Mouse (Mus musculus) forebrain, embryonic 12.5 days (tissue): ENCODE data around the gene Dnajc30. TPM values are rescaled to one million over a fixed set of nuclear protein-coding genes. Genes with fewer than 3 reads are reported as not detected.
"Not testable (repeated sequence)": the region's sequence is repeated elsewhere in the genome, so short reads cannot be mapped to it uniquely, and the experiment has no call there.

ENCODE experiments used
- ATAC-seq: fragments of 200-750 bp; cut with Nextera tagmentation; 2 replicates; pipeline ENCODE4 v1.8.0; 2017; ENCODE audit warnings: moderate TSS enrichment; ENCODE audit not compliant: low FRiP score
- H3K27ac ChIP-seq: fragments of 300-500 bp; sonication (generic); 2 replicates; pipeline ENCODE4 v1.5.1; 2016; ENCODE audit warnings: mild to moderate bottlenecking
- H3K27me3 ChIP-seq: fragments of 300-500 bp; sonication (generic); 2 replicates; pipeline ENCODE4 v1.6.1; 2016; ENCODE audit warnings: mild to moderate bottlenecking
- H3K36me3 ChIP-seq: fragments of 300-500 bp; sonication (generic); replicated peaks from 2 replicates; pipeline ENCODE4 v1.6.1; 2016; ENCODE audit warnings: mild to moderate bottlenecking
- H3K4me1 ChIP-seq: fragments of 300-500 bp; sonication (generic); 2 replicates; pipeline ENCODE4 v1.6.1; 2016
- H3K4me2 ChIP-seq: fragments of 300-500 bp; sonication (generic); 2 replicates; pipeline ENCODE4 v1.6.1; 2016; ENCODE audit warnings: mild to moderate bottlenecking, moderate library complexity
- H3K4me3 ChIP-seq: fragments of 300-500 bp; sonication (generic); replicated peaks from 2 replicates; pipeline ENCODE4 v1.5.1; 2016; ENCODE audit warnings: mild to moderate bottlenecking
- H3K9ac ChIP-seq: fragments of 300-500 bp; sonication (generic); 2 replicates; pipeline ENCODE4 v1.6.1; 2016; ENCODE audit warnings: mild to moderate bottlenecking
- H3K9me3 ChIP-seq: fragments of 300-500 bp; sonication (generic); 2 replicates; pipeline ENCODE4 v1.6.1; 2016
- WGBS: fragments of 180-500 bp; shearing (Covaris S2); methylation state at CpG from one replicate; pipeline ENCODE4 v1.1.7; 2016; 5-methylcytosine and 5-hydroxymethylcytosine counted together
- polyA plus RNA-seq: library from polyadenylated mRNA; unstranded; fragments of >200 nt; fragmentation: Nextera tagmentation; extraction: Ambion mirVana; gene quantifications from 2 replicates; pipeline ENCODE4 v1.2.1, GENCODE M21; 2016

The Dnajc30 gene
- polyA plus RNA-seq, 1 experiment from 2014 or later: 27.9 TPM

GRCm38 (mm10) chr5:135035608-135036359 is 28.2 kb upstream of the Dnajc30 start:
- no peak overlapping the region for H3K9ac ChIP-seq
- H3K4me1 ChIP-seq: peaks cover 4% of the 10 kb centered on the region
- no peaks in the 10 kb centered on the region for H3K9me3 ChIP-seq
- peaks cover 4% of the 10 kb centered on the region; the same call in 1 of the 2 replicates for H3K36me3 ChIP-seq
- ATAC-seq: no peak
- H3K27me3 ChIP-seq: no peaks in the 10 kb centered on the region
- WGBS: 69% methylated on average over 18 of the region's 18 CpGs
- no peak overlapping the region for H3K4me2 ChIP-seq
- no peak overlapping the region for H3K4me3 ChIP-seq
- H3K27ac ChIP-seq: no peak overlapping the region

DNA sequence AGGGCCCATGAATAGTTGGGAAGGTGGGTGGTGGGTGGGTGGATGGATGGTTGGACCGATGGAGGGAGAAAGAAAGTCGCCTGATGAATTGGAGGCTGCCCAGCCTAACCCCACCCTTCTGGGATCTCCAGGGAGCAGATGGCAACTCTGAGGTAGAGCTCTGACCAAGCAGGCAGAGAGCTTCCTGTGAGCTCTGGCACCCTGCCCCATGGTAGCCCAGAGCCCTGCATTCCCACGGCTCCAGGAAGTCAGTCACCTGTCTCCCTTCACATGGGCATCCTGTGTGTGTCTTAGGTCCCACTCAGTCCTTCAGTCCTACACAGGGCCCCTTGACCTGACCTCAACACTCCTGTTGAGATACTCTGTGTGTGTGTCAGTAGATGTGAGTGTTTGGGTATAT is 26.1 kb upstream of the Dnajc30 start:
- Histone ChIP-seq H3K27ac (no peak overlapping the region), H3K4me1 (peaks cover 4% of the 10 kb centered on the region), H3K36me3 (peaks cover 4% of the 10 kb centered on the region; the same call in 1 of the 2 replicates), H3K4me3 (no peak overlapping the region), H3K9me3 (no peaks in the 10 kb centered on the region), H3K27me3 (0 out of 2 replicates have a peak, but pooled peaks cover 2% of the 10 kb centered on the region), H3K4me2 (no peak overlapping the region), H3K9ac (no peak overlapping the region)
- 78% methylated on average over 3 of the region's 3 CpGs for WGBS
- no peak for ATAC-seq

DNA sequence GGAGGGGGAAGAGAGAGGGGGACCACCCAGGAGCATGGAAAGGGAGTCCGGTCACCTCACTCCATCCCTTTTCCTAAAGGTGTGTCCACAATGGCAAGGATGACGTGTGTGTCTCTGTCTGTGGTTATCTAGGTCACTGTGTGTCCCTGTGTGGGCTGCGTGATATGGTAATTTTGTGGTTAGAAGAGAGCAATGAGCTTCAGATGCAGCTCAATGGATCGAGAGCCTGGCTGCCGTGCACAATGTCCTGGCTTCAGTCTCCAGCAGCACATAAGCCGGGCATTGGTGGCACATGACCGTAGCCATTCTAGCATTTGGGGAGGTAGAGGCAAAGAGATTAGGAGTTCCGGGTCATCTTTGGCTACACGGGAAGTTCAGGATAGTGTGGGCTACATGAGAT is 24.5 kb upstream of the Dnajc30 start:
- ATAC-seq: no peak
- Histone ChIP-seq H3K4me2 (no peak overlapping the region), H3K4me1 (peaks cover 4% of the 10 kb centered on the region), H3K9me3 (no peaks in the 10 kb centered on the region), H3K36me3 (peaks cover 9% of the 10 kb centered on the region; the same call in 1 of the 2 replicates), H3K9ac (no peak overlapping the region), H3K27me3 (0 out of 2 replicates have a peak, but pooled peaks cover 2% of the 10 kb centered on the region), H3K4me3 (no peak overlapping the region), H3K27ac (no peak overlapping the region)
- 89% methylated on average over 9 of the region's 9 CpGs for WGBS

GRCm38 (mm10) chr5:135040059-135040458 is 23.9 kb upstream of the Dnajc30 start:
- peaks cover 11% of the 10 kb centered on the region; the same call in 1 of the 2 replicates for H3K36me3 ChIP-seq
- WGBS: 57% methylated on average over 6 of the region's 6 CpGs
- ATAC-seq: no peak
- H3K9me3 ChIP-seq: no peaks in the 10 kb centered on the region
- H3K9ac ChIP-seq: no peak overlapping the region
- H3K27ac ChIP-seq: no peak overlapping the region
- H3K4me3 ChIP-seq: no peak overlapping the region
- H3K4me2 ChIP-seq: no peak overlapping the region
- 0 out of 2 replicates have a peak, but pooled peaks cover 2% of the 10 kb centered on the region for H3K27me3 ChIP-seq
- peaks cover 4% of the 10 kb centered on the region for H3K4me1 ChIP-seq

- Histone ChIP-seq H3K4me2 (no peak overlapping the region), H3K36me3 (peaks cover 18% of the 10 kb centered on the region), H3K27ac (no peak overlapping the region), H3K4me1 (peaks cover 4% of the 10 kb centered on the region), H3K9ac (no peak overlapping the region), H3K4me3 (no peak overlapping the region), H3K9me3 (no peaks in the 10 kb centered on the region), H3K27me3 (0 out of 2 replicates have a peak, but pooled peaks cover 2% of the 10 kb centered on the region)
- no peak for ATAC-seq
- 85% methylated on average over 11 of the region's 11 CpGs for WGBS
These were observed 23.2 kb upstream of the Dnajc30 start for GRCm38 (mm10) chr5:135040777-135041176.

DNA sequence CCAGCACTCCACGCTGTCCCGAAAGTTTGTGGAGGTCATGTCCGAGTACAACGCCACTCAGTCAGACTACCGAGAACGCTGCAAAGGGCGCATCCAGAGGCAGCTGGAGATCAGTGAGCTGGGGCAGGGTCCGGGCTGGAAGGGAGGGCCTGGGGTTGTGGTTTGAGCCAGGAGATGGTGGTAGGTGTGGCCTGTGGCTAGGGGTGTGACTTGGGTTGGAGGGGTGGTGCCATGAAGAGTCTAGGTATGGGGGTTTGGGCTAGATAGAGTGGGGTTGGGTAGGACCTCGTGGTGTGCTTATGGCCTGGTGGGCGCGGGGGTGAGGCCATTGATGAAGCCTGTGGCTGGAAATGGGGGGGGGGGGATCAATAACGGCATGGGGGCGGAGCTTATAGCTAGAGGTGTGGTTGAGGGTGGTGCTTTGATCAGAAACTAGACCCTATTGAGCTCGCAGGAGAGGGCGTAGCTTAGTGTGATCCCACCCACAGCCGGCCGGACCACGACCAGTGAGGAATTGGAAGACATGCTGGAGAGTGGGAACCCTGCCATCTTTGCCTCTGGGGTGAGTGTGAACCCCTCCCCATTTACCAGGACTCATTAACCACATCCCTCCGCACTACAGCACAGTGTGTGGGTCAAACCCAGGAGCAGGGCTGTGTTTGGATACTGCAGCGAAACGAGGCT is 21.8 kb upstream of the Dnajc30 start:
- H3K27ac ChIP-seq: no peak overlapping the region
- no peak overlapping the region for H3K9ac ChIP-seq
- H3K27me3 ChIP-seq: 0 out of 2 replicates have a peak, but pooled peaks cover 2% of the 10 kb centered on the region
- H3K36me3 ChIP-seq: peaks cover 20% of the 10 kb centered on the region
- ATAC-seq: no peak
- H3K4me1 ChIP-seq: peaks cover 4% of the 10 kb centered on the region
- H3K4me2 ChIP-seq: no peak overlapping the region
- WGBS: 27% methylated on average over 21 of the region's 21 CpGs
- H3K4me3 ChIP-seq: no peak overlapping the region
- no peaks in the 10 kb centered on the region for H3K9me3 ChIP-seq

GRCm38 (mm10) chr5:135044575-135044974 is 19.4 kb upstream of the Dnajc30 start:
- Histone ChIP-seq H3K27me3 (0 out of 2 replicates have a peak, but pooled peaks cover 2% of the 10 kb centered on the region), H3K4me3 (no peak overlapping the region)
- 94% methylated on average over 3 of the region's 3 CpGs for WGBS

DNA sequence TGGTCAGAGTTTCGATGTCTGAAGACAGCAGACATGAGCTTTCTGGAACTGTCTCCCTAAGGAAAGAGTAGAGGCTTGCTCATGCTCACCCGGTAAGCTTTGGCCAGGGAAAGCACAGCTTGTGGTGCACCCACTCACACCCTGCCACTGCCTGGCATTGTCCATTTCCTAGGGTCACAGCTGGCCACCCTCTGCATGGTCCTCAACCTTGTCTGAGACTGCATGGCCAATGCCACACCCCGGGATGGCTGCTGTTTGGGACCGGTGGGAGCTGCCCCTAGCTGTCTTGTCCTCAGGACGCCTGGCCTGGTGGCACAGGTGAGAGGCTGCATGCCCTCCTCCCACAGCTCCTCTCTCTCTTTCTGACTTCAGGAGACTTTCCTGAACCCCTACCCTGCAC is 15.5 kb upstream of the Dnajc30 start:
- Histone ChIP-seq H3K27ac (no peak overlapping the region), H3K9me3 (no peaks in the 10 kb centered on the region), H3K4me3 (no peak overlapping the region), H3K4me1 (no peaks in the 10 kb centered on the region), H3K9ac (no peak overlapping the region), H3K27me3 (no peaks in the 10 kb centered on the region), H3K4me2 (no peak overlapping the region), H3K36me3 (peaks cover 46% of the 10 kb centered on the region)
- no peak for ATAC-seq
- 90% methylated on average over 5 of the region's 5 CpGs for WGBS

More at GRCm38 (mm10) chr5:135044575-135044974, 19.4 kb upstream of the Dnajc30 start:
- Histone ChIP-seq H3K36me3 (peaks cover 26% of the 10 kb centered on the region), H3K4me2 (no peak overlapping the region), H3K27ac (no peak overlapping the region), H3K9me3 (no peaks in the 10 kb centered on the region), H3K9ac (no peak overlapping the region), H3K4me1 (peaks cover 4% of the 10 kb centered on the region)
- no peak for ATAC-seq

DNA sequence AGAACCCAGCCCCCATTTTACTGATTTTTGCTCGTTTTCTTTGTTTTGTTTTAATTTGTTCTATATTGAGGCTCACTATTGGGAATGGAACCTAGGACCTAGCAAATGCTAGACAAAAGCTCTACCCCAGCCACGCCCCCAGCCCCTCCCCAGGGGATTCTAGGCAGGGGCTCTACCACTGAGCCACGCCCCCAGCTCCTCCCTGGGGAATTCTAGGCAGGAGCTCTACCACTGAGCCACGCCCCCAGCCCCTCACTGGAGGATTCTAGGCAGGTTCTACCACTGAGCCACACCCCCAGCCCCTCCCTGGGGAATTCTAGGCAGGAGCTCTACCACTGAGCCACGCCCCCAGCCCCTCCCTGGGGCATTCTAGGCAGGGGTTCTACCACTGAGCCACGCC is 14.7 kb upstream of the Dnajc30 start:
- not testable (repeated sequence) for H3K4me2 ChIP-seq, H3K27ac ChIP-seq, H3K27me3 ChIP-seq, H3K4me1 ChIP-seq, H3K4me3 ChIP-seq, H3K9me3 ChIP-seq, H3K9ac ChIP-seq, ATAC-seq
- H3K36me3 ChIP-seq: peaks cover 51% of the 10 kb centered on the region
- 89% methylated on average over 6 of the region's 6 CpGs for WGBS

DNA sequence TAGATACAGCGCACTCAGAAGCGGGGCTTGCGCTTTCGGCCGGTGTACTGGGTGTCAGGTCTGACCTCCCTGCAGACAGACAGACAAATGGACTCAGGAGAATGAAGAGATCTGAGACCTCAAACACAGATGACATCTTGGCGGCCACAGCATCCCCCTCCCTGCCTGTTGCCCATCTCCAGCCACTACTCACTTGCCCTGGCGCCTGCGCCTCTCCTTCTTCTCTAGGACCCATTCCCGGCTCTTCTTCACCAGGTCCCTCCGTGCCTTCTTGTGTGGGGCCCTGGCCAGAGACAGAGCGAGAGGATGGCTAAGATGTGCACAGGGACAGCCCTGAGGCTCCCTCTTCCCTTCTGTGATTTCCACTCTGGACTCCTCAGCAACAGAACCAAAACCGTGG is 10.6 kb upstream of the Dnajc30 start:
- Histone ChIP-seq H3K27me3 (no peaks in the 10 kb centered on the region), H3K4me3 (no peak overlapping the region), H3K4me1 (no peaks in the 10 kb centered on the region), H3K9me3 (no peaks in the 10 kb centered on the region), H3K36me3 (peaks cover 75% of the 10 kb centered on the region), H3K9ac (no peak overlapping the region), H3K4me2 (no peak overlapping the region), H3K27ac (no peak overlapping the region)
- 95% methylated on average over 12 of the region's 12 CpGs for WGBS
- ATAC-seq: no peak

- peak overlapping the region; percentile 84 for H3K9ac ChIP-seq
- no peaks in the 10 kb centered on the region for H3K27me3 ChIP-seq
- H3K4me2 ChIP-seq: peak overlapping the region; percentile 96
- peak overlapping the region; percentile 61; the same call in 1 of the 2 replicates for H3K27ac ChIP-seq
- H3K9me3 ChIP-seq: 0 out of 2 replicates have a peak, but pooled peaks cover 2% of the 10 kb centered on the region
- peak; percentile 72 for ATAC-seq
- WGBS: under 1% methylated on average over 40 of the region's 40 CpGs
- H3K36me3 ChIP-seq: peaks cover 36% of the 10 kb centered on the region
- peak overlapping the region; percentile 94 for H3K4me3 ChIP-seq
- peaks cover 23% of the 10 kb centered on the region for H3K4me1 ChIP-seq
These were observed 372 bp downstream of the Dnajc30 start for GRCm38 (mm10) chr5:135064382-135064766.

- peak within 1 kb of the TSS; percentile 94 for H3K4me3 ChIP-seq
- ATAC-seq, H3K9me3 ChIP-seq, H3K27me3 ChIP-seq: not testable (repeated sequence)
- peak within 1 kb of the TSS; percentile 96 for H3K4me2 ChIP-seq
- WGBS: 80% methylated on average over 9 of the region's 9 CpGs
- H3K4me1 ChIP-seq: peaks cover 23% of the 10 kb centered on the region
- peak within 1 kb of the TSS; percentile 84 for H3K9ac ChIP-seq
- peaks cover 30% of the 10 kb centered on the region for H3K36me3 ChIP-seq
- peak within 1 kb of the TSS; percentile 61; the same call in 1 of the 2 replicates for H3K27ac ChIP-seq
These were observed 976 bp downstream of the Dnajc30 start, which contains the start of gene Bud23 for GRCm38 (mm10) chr5:135064909-135065446. TSS of gene Bud23 (minus strand) at chr5:135064959.
